Mouse (Mus musculus): ENCODE measurements around the gene Lmf2. TPM values are rescaled to one million over a fixed set of nuclear protein-coding genes. Genes with fewer than 3 reads are reported as not detected.

Lmf2 gene
- polyA plus RNA-seq, 1 experiment: 21.0 TPM

DNA sequence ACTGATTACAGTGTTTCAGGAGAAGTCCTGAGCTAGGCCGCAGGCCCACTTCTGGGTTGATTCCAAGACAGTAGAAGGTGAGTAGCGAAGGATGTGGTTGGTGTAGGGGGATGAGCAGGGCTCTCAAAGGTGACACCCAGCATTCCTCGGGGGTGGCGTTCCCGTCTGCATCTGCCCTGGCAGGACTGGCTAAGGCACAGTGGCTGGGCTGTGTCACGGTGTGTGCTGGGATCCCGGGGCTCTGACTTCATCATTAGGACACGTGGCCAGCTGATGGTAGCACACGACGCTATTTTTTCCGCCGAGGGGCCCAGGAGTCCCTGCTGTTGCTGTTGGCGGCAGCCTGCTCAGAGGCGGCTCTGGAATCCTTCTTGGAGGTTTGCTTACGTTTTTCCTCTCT, 4.2 kb downstream of the Lmf2 start:
- no peak overlapping the region for H3K4me3 ChIP-seq (replicated peaks; ENCODE audit: insufficient read depth, low read depth, low read length)
- H3K27ac ChIP-seq (ENCODE audit: insufficient read depth, low read length): no peak overlapping the region
- H3K27me3 ChIP-seq (ENCODE audit: control insufficient read depth, insufficient read depth, low read length): no peaks in the 10 kb centered on the region
- DNase-seq: no peak
- WGBS: 71% methylated on average over 15 of the region's 15 CpGs
- TF ChIP-seq CTCF (IDR thresholded peaks at IDR 0.05; ENCODE audit: borderline replicate concordance, insufficient read depth, low read depth, low read length) (no peak), POLR2A (IDR thresholded peaks at IDR 0.05; ENCODE audit: borderline replicate concordance, insufficient read depth, low read length) (no peak)
- H3K4me1 ChIP-seq (ENCODE audit: control insufficient read depth, insufficient read depth, low read length): peaks cover 5% of the 10 kb centered on the region; the same call in 1 of the 2 replicates

- 81% methylated on average over 5 of the region's 5 CpGs for WGBS
These were observed 5.0 kb downstream of the Lmf2 start for GRCm38 (mm10) chr15:89350447-89350846.

DNA sequence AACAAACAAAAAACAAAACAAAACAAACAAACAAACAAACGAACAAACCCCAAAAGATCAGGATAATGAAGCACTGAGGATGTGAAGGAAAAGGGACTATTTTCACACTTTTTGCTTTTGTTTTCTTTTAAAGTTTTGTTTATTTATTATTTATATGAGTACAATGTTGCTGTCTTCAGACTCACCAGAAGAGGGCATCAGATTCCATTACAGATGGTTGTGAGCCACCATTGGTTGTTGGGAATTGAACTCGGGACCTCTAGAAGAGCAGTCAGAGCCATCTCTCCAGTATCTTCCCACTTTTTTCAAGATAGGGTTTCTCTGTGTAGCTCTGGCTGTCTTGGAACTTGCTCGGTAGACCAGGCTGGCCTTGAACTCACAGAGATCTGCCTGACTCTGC, 12.1 kb downstream of the Lmf2 start:
- no peak for DNase-seq
- Histone ChIP-seq H3K4me3 (replicated peaks; ENCODE audit: insufficient read depth, low read depth, low read length) (no peak overlapping the region), H3K27me3 (ENCODE audit: control insufficient read depth, insufficient read depth, low read length) (no peaks in the 10 kb centered on the region), H3K4me1 (ENCODE audit: control insufficient read depth, insufficient read depth, low read length) (no peaks in the 10 kb centered on the region), H3K27ac (ENCODE audit: insufficient read depth, low read length) (no peak overlapping the region)
- TF ChIP-seq POLR2A (IDR thresholded peaks at IDR 0.05; ENCODE audit: borderline replicate concordance, insufficient read depth, low read length): no peak
- peak; percentile 33; the same call in 1 of the 2 replicates for TF ChIP-seq CTCF (IDR thresholded peaks at IDR 0.05; ENCODE audit: borderline replicate concordance, insufficient read depth, low read depth, low read length)
- 82% methylated on average over 3 of the region's 3 CpGs for WGBS

More at GRCm38 (mm10) chr15:89350447-89350846, 5.0 kb downstream of the Lmf2 start:
- H3K27me3 ChIP-seq (ENCODE audit: control insufficient read depth, insufficient read depth, low read length): no peaks in the 10 kb centered on the region
- H3K27ac ChIP-seq (ENCODE audit: insufficient read depth, low read length): no peak overlapping the region
- H3K4me1 ChIP-seq (ENCODE audit: control insufficient read depth, insufficient read depth, low read length): peaks cover 5% of the 10 kb centered on the region; the same call in 1 of the 2 replicates
- no peak overlapping the region for H3K4me3 ChIP-seq (replicated peaks; ENCODE audit: insufficient read depth, low read depth, low read length)
- TF ChIP-seq CTCF (IDR thresholded peaks at IDR 0.05; ENCODE audit: borderline replicate concordance, insufficient read depth, low read depth, low read length): no peak
- TF ChIP-seq POLR2A (IDR thresholded peaks at IDR 0.05; ENCODE audit: borderline replicate concordance, insufficient read depth, low read length): no peak
- no peak for DNase-seq

GRCm38 (mm10) chr15:89341678-89342077, 13.8 kb downstream of the Lmf2 start:
- WGBS: 36% methylated on average over 1 of the region's 1 CpGs
- H3K27me3 ChIP-seq (ENCODE audit: control insufficient read depth, insufficient read depth, low read length): no peaks in the 10 kb centered on the region

GRCm38 (mm10) chr15:89340136-89340535, 15.3 kb downstream of the Lmf2 start:
- Histone ChIP-seq H3K27ac (ENCODE audit: insufficient read depth, low read length) (no peak overlapping the region), H3K27me3 (ENCODE audit: control insufficient read depth, insufficient read depth, low read length) (no peaks in the 10 kb centered on the region), H3K4me3 (replicated peaks; ENCODE audit: insufficient read depth, low read depth, low read length) (no peak overlapping the region), H3K4me1 (ENCODE audit: control insufficient read depth, insufficient read depth, low read length) (no peaks in the 10 kb centered on the region)
- TF ChIP-seq CTCF (IDR thresholded peaks at IDR 0.05; ENCODE audit: borderline replicate concordance, insufficient read depth, low read depth, low read length) (no peak), POLR2A (IDR thresholded peaks at IDR 0.05; ENCODE audit: borderline replicate concordance, insufficient read depth, low read length) (no peak)
- 77% methylated on average over 3 of the region's 3 CpGs for whole genome bisulfite sequencing
- no peak for DNase-seq

More at GRCm38 (mm10) chr15:89341678-89342077, 13.8 kb downstream of the Lmf2 start:
- H3K4me3 ChIP-seq (replicated peaks; ENCODE audit: insufficient read depth, low read depth, low read length): no peak overlapping the region
- no peak overlapping the region for H3K27ac ChIP-seq (ENCODE audit: insufficient read depth, low read length)
- no peaks in the 10 kb centered on the region for H3K4me1 ChIP-seq (ENCODE audit: control insufficient read depth, insufficient read depth, low read length)
- DNase-seq: no peak
- TF ChIP-seq CTCF (IDR thresholded peaks at IDR 0.05; ENCODE audit: borderline replicate concordance, insufficient read depth, low read depth, low read length) (no peak), POLR2A (IDR thresholded peaks at IDR 0.05; ENCODE audit: borderline replicate concordance, insufficient read depth, low read length) (no peak)

DNA sequence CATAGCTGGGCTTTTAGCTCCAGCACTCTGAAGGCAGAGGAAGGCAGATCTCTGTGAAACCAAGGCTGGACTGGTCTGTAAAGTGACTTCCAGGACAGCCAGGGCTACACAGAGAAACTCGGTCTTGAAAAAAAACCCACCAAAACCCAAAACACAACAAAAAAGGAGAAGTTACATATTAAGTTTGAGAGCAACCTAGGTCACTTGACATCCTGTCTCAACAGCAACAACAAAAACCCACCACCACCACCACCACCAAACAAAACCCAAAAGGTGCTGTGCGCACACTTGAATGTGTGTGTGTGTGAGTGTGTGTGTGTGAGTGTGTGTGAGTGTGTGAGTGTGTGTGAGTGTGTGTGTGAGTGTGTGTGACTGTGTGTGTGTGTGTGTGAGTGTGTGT, 15.8 kb downstream of the Lmf2 start:
- Histone ChIP-seq H3K4me1 (ENCODE audit: control insufficient read depth, insufficient read depth, low read length) (no peaks in the 10 kb centered on the region), H3K27ac (ENCODE audit: insufficient read depth, low read length) (no peak overlapping the region), H3K27me3 (ENCODE audit: control insufficient read depth, insufficient read depth, low read length) (no peaks in the 10 kb centered on the region), H3K4me3 (replicated peaks; ENCODE audit: insufficient read depth, low read depth, low read length) (no peak overlapping the region)
- WGBS: 100% methylated on average over 2 of the region's 2 CpGs
- DNase-seq: no peak
- TF ChIP-seq CTCF (IDR thresholded peaks at IDR 0.05; ENCODE audit: borderline replicate concordance, insufficient read depth, low read depth, low read length) (no peak), POLR2A (IDR thresholded peaks at IDR 0.05; ENCODE audit: borderline replicate concordance, insufficient read depth, low read length) (no peak)

GRCm38 (mm10) chr15:89336422-89336821, 19.0 kb downstream of the Lmf2 start:
- no peak overlapping the region for H3K4me3 ChIP-seq (replicated peaks; ENCODE audit: insufficient read depth, low read depth, low read length)
- H3K4me1 ChIP-seq (ENCODE audit: control insufficient read depth, insufficient read depth, low read length): no peaks in the 10 kb centered on the region
- no peak for DNase-seq
- 86% methylated on average over 14 of the region's 14 CpGs for WGBS
- no peaks in the 10 kb centered on the region for H3K27me3 ChIP-seq (ENCODE audit: control insufficient read depth, insufficient read depth, low read length)
- TF ChIP-seq POLR2A (IDR thresholded peaks at IDR 0.05; ENCODE audit: borderline replicate concordance, insufficient read depth, low read length) (no peak), CTCF (IDR thresholded peaks at IDR 0.05; ENCODE audit: borderline replicate concordance, insufficient read depth, low read depth, low read length) (no peak)
- no peak overlapping the region for H3K27ac ChIP-seq (ENCODE audit: insufficient read depth, low read length)

DNA sequence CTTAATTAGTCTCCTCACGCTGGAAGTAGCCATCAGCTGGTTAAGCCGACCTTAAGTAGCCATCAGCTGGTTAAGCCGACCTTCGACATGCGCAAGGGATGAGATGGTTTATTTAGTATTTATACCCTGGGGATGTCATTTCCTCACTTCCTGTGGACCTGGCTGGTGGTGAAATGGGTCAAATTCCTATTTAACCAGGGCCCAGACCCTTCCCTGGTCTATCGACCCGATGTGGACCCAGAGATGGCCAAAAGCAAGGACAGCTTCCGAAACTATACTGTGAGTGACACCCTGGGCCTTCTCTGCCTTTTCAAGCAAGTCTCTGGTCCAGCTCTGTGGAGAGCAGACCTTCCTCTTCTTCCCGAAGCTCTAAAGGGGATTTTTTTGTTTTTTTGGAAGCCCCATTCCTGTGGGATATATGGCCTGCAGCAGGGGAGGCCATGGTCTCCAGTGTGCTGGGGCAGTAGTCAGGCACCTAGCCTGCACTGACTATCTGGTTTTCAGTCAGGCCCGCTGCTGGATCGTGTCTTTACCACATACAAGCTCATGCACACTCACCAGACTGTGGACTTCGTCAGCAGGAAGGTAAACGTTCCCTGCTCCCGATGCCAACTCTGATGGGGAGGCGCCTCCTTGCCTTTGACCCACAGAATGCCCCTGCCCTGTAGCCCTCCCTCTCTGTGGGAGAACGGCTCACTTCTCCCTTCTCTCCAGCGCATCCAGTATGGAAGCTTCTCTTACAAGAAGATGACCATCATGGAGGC, 20.5 kb downstream of the Lmf2 start:
- Histone ChIP-seq H3K27ac (ENCODE audit: insufficient read depth, low read length) (no peak overlapping the region), H3K27me3 (ENCODE audit: control insufficient read depth, insufficient read depth, low read length) (no peaks in the 10 kb centered on the region), H3K4me3 (replicated peaks; ENCODE audit: insufficient read depth, low read depth, low read length) (no peak overlapping the region), H3K4me1 (ENCODE audit: control insufficient read depth, insufficient read depth, low read length) (no peaks in the 10 kb centered on the region)
- DNase-seq: no peak
- WGBS: 85% methylated on average over 17 of the region's 17 CpGs
- no peak for TF ChIP-seq CTCF (IDR thresholded peaks at IDR 0.05; ENCODE audit: borderline replicate concordance, insufficient read depth, low read depth, low read length)
- no peak for TF ChIP-seq POLR2A (IDR thresholded peaks at IDR 0.05; ENCODE audit: borderline replicate concordance, insufficient read depth, low read length)
